ENCODE assay signal across 25 mouse cellular contexts in genomic region chr5:151413617-151414016, GRCm38 (mm10). TPM values are rescaled to one million over a fixed set of nuclear protein-coding genes. Genes with fewer than 3 reads are reported as not detected.
DNase-seq lines count a peak whose midpoint lies in the region; ATAC-seq and TF ChIP-seq lines count a peak whose summit lies in the region.
"Had no signal": no experiment of that assay in that cellular context is flagged by ENCODE, and none has a peak within 500 bp of the region (broad histone marks: within the 10 kb centered on the region; RNA-seq: fewer than 3 reads in every experiment).

No protein-coding gene starts in this region.

- H3K27ac ChIP-seq in forebrain, embryonic 12.5 days: 0 out of 2 replicates have a peak overlapping the region, but pooled peaks have one; percentile 8
- no peak overlapping the region for H3K27ac ChIP-seq in forebrain, postnatal 0 days (ENCODE audit: low read depth, low read length)
- peak overlapping the region; percentile 64 for H3K27ac ChIP-seq in MEL (ENCODE audit: control insufficient read depth, low read depth, low read length)
- H3K27ac ChIP-seq in liver, postnatal 0 days (ENCODE audit: low read depth): 0 out of 2 replicates have a peak overlapping the region, but pooled peaks have one; percentile 13
- H3K27ac ChIP-seq in midbrain, embryonic 14.5 days (replicated peaks; ENCODE audit: low read depth, low read length): no peak overlapping the region
- H3K27ac ChIP-seq: heart, embryonic 10.5 days; hindbrain, postnatal 0 days; layer of hippocampus, adult 2 months; limb, embryonic 10.5 days had no signal

- H3K4me2 ChIP-seq in forebrain, embryonic 12.5 days: no peak overlapping the region
- H3K4me2 ChIP-seq in forebrain, postnatal 0 days (ENCODE audit: low read depth): no peak overlapping the region
- peak overlapping the region; percentile 41 for H3K4me2 ChIP-seq in liver, postnatal 0 days (ENCODE audit: low read depth, low read length)
- H3K4me2 ChIP-seq in midbrain, embryonic 14.5 days (ENCODE audit: low read length): no peak overlapping the region
- H3K4me2 ChIP-seq: midbrain, embryonic 15.5 days had no signal

- peak; percentile 77 to 79 for TF ChIP-seq EP300 in MEL (IDR thresholded peaks at IDR 0.05; ENCODE audit: low read depth in 1 of 2, low read length in 2 of 2)
- TF ChIP-seq EP300 in liver, postnatal 0 days (IDR thresholded peaks at IDR 0.05; ENCODE audit: low read depth): peak; percentile 81

- no peaks in the 10 kb centered on the region for H3K79me2 ChIP-seq in MEL (ENCODE audit: control insufficient read depth, insufficient read depth, low read length, poor library complexity)

- no peaks in the 10 kb centered on the region for H3K36me3 ChIP-seq in forebrain, embryonic 12.5 days (replicated peaks)
- no peaks in the 10 kb centered on the region for H3K36me3 ChIP-seq in forebrain, postnatal 0 days (ENCODE audit: insufficient read depth)
- peaks cover 0 to 10% of the 10 kb centered on the region in 2 experiments; a peak in 2 of 4 replicates for H3K36me3 ChIP-seq in MEL (ENCODE audit: control insufficient read depth in 1 of 2, insufficient read depth in 2 of 2, low read length in 2 of 2)
- no peaks in the 10 kb centered on the region for H3K36me3 ChIP-seq in liver, postnatal 0 days (replicated peaks; ENCODE audit: insufficient read depth, low read length)
- no peaks in the 10 kb centered on the region for H3K36me3 ChIP-seq in midbrain, embryonic 14.5 days (ENCODE audit: control insufficient read depth, insufficient read depth, low read length)
- H3K36me3 ChIP-seq: heart, embryonic 10.5 days; limb, embryonic 10.5 days; midbrain, embryonic 15.5 days had no signal

- TF ChIP-seq POLR2A in MEL (IDR thresholded peaks at IDR 0.05; ENCODE audit: control insufficient read depth in 1 of 2, insufficient read depth in 1 of 2, low read depth in 1 of 2, low read length in 2 of 2, poor library complexity in 1 of 2): no peak

- H3K9me3 ChIP-seq in forebrain, embryonic 12.5 days: no peaks in the 10 kb centered on the region
- no peaks in the 10 kb centered on the region for H3K9me3 ChIP-seq in forebrain, postnatal 0 days (ENCODE audit: low read length)
- no peaks in the 10 kb centered on the region for H3K9me3 ChIP-seq in MEL (replicated peaks; ENCODE audit: insufficient read depth, low read length)
- H3K9me3 ChIP-seq in liver, postnatal 0 days (ENCODE audit: low read length): no peaks in the 10 kb centered on the region
- no peaks in the 10 kb centered on the region for H3K9me3 ChIP-seq in midbrain, embryonic 14.5 days (ENCODE audit: control insufficient read depth, low read length)
- H3K9me3 ChIP-seq: heart, embryonic 10.5 days; limb, embryonic 10.5 days; midbrain, embryonic 15.5 days had no signal

- no peak overlapping the region for H3K9ac ChIP-seq in forebrain, embryonic 12.5 days
- no peak overlapping the region for H3K9ac ChIP-seq in forebrain, postnatal 0 days
- H3K9ac ChIP-seq in MEL (ENCODE audit: control insufficient read depth, low read depth, low read length, poor library complexity, severe bottlenecking): peak overlapping the region; percentile 21
- H3K9ac ChIP-seq in liver, postnatal 0 days (replicated peaks): no peak overlapping the region
- H3K9ac ChIP-seq in midbrain, embryonic 14.5 days (replicated peaks; ENCODE audit: low read length): no peak overlapping the region
- H3K9ac ChIP-seq: midbrain, embryonic 15.5 days had no signal

- peaks cover 26% of the 10 kb centered on the region for H3K27me3 ChIP-seq in forebrain, embryonic 12.5 days
- no peaks in the 10 kb centered on the region for H3K27me3 ChIP-seq in forebrain, postnatal 0 days (ENCODE audit: insufficient read depth, low read length)
- H3K27me3 ChIP-seq in MEL (ENCODE audit: control insufficient read depth in 1 of 2, insufficient read depth in 2 of 2, low read length in 2 of 2): no peaks in the 10 kb centered on the region
- no peaks in the 10 kb centered on the region for H3K27me3 ChIP-seq in liver, postnatal 0 days (ENCODE audit: insufficient read depth, low read length)
- H3K27me3 ChIP-seq in midbrain, embryonic 14.5 days (ENCODE audit: control insufficient read depth, insufficient read depth, low read length): no peaks in the 10 kb centered on the region
- H3K27me3 ChIP-seq: CH12.LX; midbrain, embryonic 15.5 days had no signal

- WGBS in forebrain, embryonic 12.5 days: 68% methylated on average over 3 of the region's 3 CpGs
- WGBS in forebrain, postnatal 0 days: 60% methylated on average over 3 of the region's 3 CpGs
- 42% methylated on average over 3 of the region's 3 CpGs for WGBS in liver, postnatal 0 days (ENCODE audit: insufficient replicate concordance)
- 63% methylated on average over 3 of the region's 3 CpGs for WGBS in midbrain, embryonic 14.5 days

- H3K4me3 ChIP-seq in forebrain, embryonic 12.5 days (replicated peaks): no peak overlapping the region
- H3K4me3 ChIP-seq in forebrain, postnatal 0 days (ENCODE audit: low read depth, low read length): no peak overlapping the region
- peak overlapping the region; percentile 16 to 48; a peak in 3 of 4 replicates for H3K4me3 ChIP-seq in MEL (ENCODE audit: control insufficient read depth in 1 of 2, insufficient read depth in 1 of 2, low read depth in 2 of 2, low read length in 2 of 2)
- no peak overlapping the region for H3K4me3 ChIP-seq in liver, postnatal 0 days (ENCODE audit: low read depth, low read length)
- no peak overlapping the region for H3K4me3 ChIP-seq in midbrain, embryonic 14.5 days (replicated peaks; ENCODE audit: low read depth, low read length)
- H3K4me3 ChIP-seq: heart, embryonic 10.5 days; layer of hippocampus, adult 2 months; limb, embryonic 10.5 days; midbrain, embryonic 15.5 days had no signal

- DNase-seq in forebrain, postnatal 0 days: no peak
- DNase-seq in MEL (ENCODE audit: low read depth, low spot score): peak; percentile 62
- no peak for DNase-seq in liver, postnatal 0 days
- no peak for DNase-seq in midbrain, embryonic 14.5 days
- no peak for DNase-seq in right cerebral cortex, adult 2 months (ENCODE audit: low spot score in 2 of 2)
- no peak for DNase-seq in frontal cortex, postnatal 14 days (ENCODE audit: low spot score in 2 of 2)
- DNase-seq: adrenal gland, postnatal 10 days; cerebellum, adult 8-10 months; gastrocnemius, postnatal 25 days; heart, postnatal 4 days; kidney, adult 11 months; lung, adult 2 months; lung, postnatal 4 days; thymus, postnatal 14 days had no signal

- TF ChIP-seq CTCF in forebrain, postnatal 0 days (IDR thresholded peaks at IDR 0.05; ENCODE audit: low read depth): no peak
- no peak for TF ChIP-seq CTCF in MEL (IDR thresholded peaks at IDR 0.05 in 2 of 3, conservative IDR thresholded peaks at IDR 0.05 in 1 of 3; ENCODE audit: control insufficient read depth in 1 of 3, insufficient read depth in 1 of 3, low read depth in 2 of 3, low read length in 3 of 3, poor library complexity in 1 of 3, severe bottlenecking in 1 of 3)
- TF ChIP-seq CTCF in liver, postnatal 0 days (IDR thresholded peaks at IDR 0.05; ENCODE audit: low read depth): no peak

- H3K4me1 ChIP-seq in forebrain, embryonic 12.5 days: peaks cover 20% of the 10 kb centered on the region
- peaks cover 3% of the 10 kb centered on the region; the same call in 1 of the 2 replicates for H3K4me1 ChIP-seq in forebrain, postnatal 0 days (ENCODE audit: insufficient read depth)
- peaks cover 6% of the 10 kb centered on the region in 2 experiments for H3K4me1 ChIP-seq in MEL (ENCODE audit: control insufficient read depth in 1 of 2, insufficient read depth in 2 of 2, low read length in 2 of 2)
- H3K4me1 ChIP-seq in liver, postnatal 0 days (ENCODE audit: insufficient read depth): peaks cover 32% of the 10 kb centered on the region
- peaks cover under 1% of the 10 kb centered on the region; the same call in 1 of the 2 replicates for H3K4me1 ChIP-seq in midbrain, embryonic 14.5 days (ENCODE audit: control insufficient read depth, insufficient read depth, low read length)
- H3K4me1 ChIP-seq: limb, embryonic 10.5 days had no signal

- TF ChIP-seq RAD21 in MEL (IDR thresholded peaks at IDR 0.05; ENCODE audit: low read depth, low read length): no peak

- ATAC-seq in forebrain, embryonic 12.5 days (ENCODE audit: low FRiP score): no peak
- ATAC-seq in forebrain, postnatal 0 days: no peak
- ATAC-seq in erythroid progenitor cell, adult 5-6 weeks (replicated peaks; ENCODE audit: low FRiP score, poor library complexity, severe bottlenecking): peak; percentile 58
- peak; percentile 20 for ATAC-seq in liver, postnatal 0 days
- no peak for ATAC-seq in midbrain, embryonic 14.5 days (ENCODE audit: low FRiP score, low TSS enrichment)
- ATAC-seq: hindbrain, postnatal 0 days; midbrain, embryonic 15.5 days had no signal

TF ChIP-seq in MEL, 35 proteins besides CTCF, POLR2A, EP300 and RAD21 (continues in another document):
- TF ChIP-seq BHLHE40 (IDR thresholded peaks at IDR 0.05; ENCODE audit: borderline replicate concordance, low read depth, low read length): peak; percentile 31; the same call in 1 of the 2 replicates
- TF ChIP-seq USF1 (IDR thresholded peaks at IDR 0.05; ENCODE audit: low read depth, low read length): peak; percentile 57; the same call in 1 of the 2 replicates
- no peak for TF ChIP-seq E2F4 (IDR thresholded peaks at IDR 0.05; ENCODE audit: borderline replicate concordance, low read depth, low read length)
- TF ChIP-seq MYB (IDR thresholded peaks at IDR 0.05; ENCODE audit: low read depth, low read length): no peak
- TF ChIP-seq GATA1 (IDR thresholded peaks at IDR 0.05; ENCODE audit: low read depth, low read length): peak; percentile 85
- peak; percentile 83; the same call in 1 of the 2 replicates for TF ChIP-seq MEF2A (IDR thresholded peaks at IDR 0.05; ENCODE audit: extremely low read depth, insufficient replicate concordance, low read depth, low read length, poor library complexity, severe bottlenecking)
- peak; percentile 71 for TF ChIP-seq TBP (IDR thresholded peaks at IDR 0.05; ENCODE audit: low read depth, low read length)
- peak; percentile 46 for TF ChIP-seq RCOR1 (IDR thresholded peaks at IDR 0.05; ENCODE audit: low read depth, low read length)
- no peak for TF ChIP-seq CHD1 (IDR thresholded peaks at IDR 0.05; ENCODE audit: low read depth, low read length)
- no peak for TF ChIP-seq HCFC1 (IDR thresholded peaks at IDR 0.05; ENCODE audit: low read depth, low read length)

RNA-seq across cellular contexts. Expression of gene Gm42906, which starts 14.3 kb away (rescaled TPM):
- not detected in 2 replicates for polyA plus RNA-seq in forebrain, embryonic 12.5 days (2016; fragmentation: Nextera tagmentation; extraction: Ambion mirVana)
- not detected in 2 replicates for total RNA-seq in forebrain, postnatal 0 days (2014; rRNA removed)
- polyA plus RNA-seq in forebrain, postnatal 0 days (2015; fragmentation: Nextera tagmentation; extraction: Ambion mirVana): not detected in 2 replicates
- not detected in 2 replicates for total RNA-seq in MEL (2012; rRNA removed)
- not detected for polyA plus RNA-seq in MEL (2012; ENCODE audit: insufficient read depth in 1 of 2, insufficient read length in 2 of 2, low read depth in 1 of 2, low replicate concordance in 2 of 2, missing spikeins in 1 of 2)
- not detected in 2 replicates for total RNA-seq in erythroid progenitor cell, adult 5-6 weeks (2015; ENCODE audit: low replicate concordance)
- total RNA-seq in erythroid progenitor cell, adult 5-6 weeks (2017; ENCODE audit: low replicate concordance): not detected in 2 replicates
- not detected in 2 replicates for polyA plus RNA-seq in liver, postnatal 0 days (2015; fragmentation: Nextera tagmentation; extraction: Ambion mirVana)
- polyA plus RNA-seq in midbrain, embryonic 14.5 days (2014; fragmentation: Nextera tagmentation; extraction: Ambion mirVana): not detected in 2 replicates
- total RNA-seq: adrenal gland, postnatal 10 days; CH12.LX; heart, postnatal 4 days; hindbrain, postnatal 0 days; layer of hippocampus, adult 2 months had no signal
- polyA plus RNA-seq: brain, embryonic 14.5 days; frontal cortex, adult 2 months; heart, embryonic 10.5 days; hindbrain, postnatal 0 days; limb, embryonic 10.5 days; lung, adult 2 months; midbrain, embryonic 15.5 days; spleen, adult 2 months had no signal

Comparison
In these comparisons a context has a peak if more than half of its experiments do, and no peak if none do; other contexts are left out.
1. H3K27ac ChIP-seq: peak in forebrain, embryonic 12.5 days (single experiment), MEL (single experiment) and liver, postnatal 0 days (single experiment); none in forebrain, postnatal 0 days (single experiment) and midbrain, embryonic 14.5 days (single experiment).
2. ATAC-seq: peak in erythroid progenitor cell, adult 5-6 weeks (single experiment) and liver, postnatal 0 days (single experiment); none in forebrain, embryonic 12.5 days (single experiment), forebrain, postnatal 0 days (single experiment) and midbrain, embryonic 14.5 days (single experiment).
3. H3K4me3 ChIP-seq: peak in MEL (2 of 2); none in forebrain, embryonic 12.5 days (single experiment), forebrain, postnatal 0 days (single experiment), liver, postnatal 0 days (single experiment) and midbrain, embryonic 14.5 days (single experiment).